Mouse (Mus musculus): Measurements from ENCODE around the gene Bach1. TPM values are rescaled to one million over a fixed set of nuclear protein-coding genes. Genes with fewer than 3 reads are reported as not detected.

Bach1 gene
- polyA plus RNA-seq, 2 experiments = 13.3 to 16.1 TPM

- no peak for ATAC-seq (ENCODE audit: low FRiP score, low read depth)
- H3K9ac ChIP-seq (ENCODE audit: low read depth, low read length, severe bottlenecking) = no peak overlapping the region
- WGBS = 64% methylated on average over 5 of the region's 5 CpGs
- H3K4me2 ChIP-seq (replicated peaks; ENCODE audit: low read depth, low read length, severe bottlenecking) = no peak overlapping the region
- no peaks in the 10 kb centered on the region for H3K27me3 ChIP-seq (ENCODE audit: control insufficient read depth, insufficient read depth, low read length)
- H3K4me3 ChIP-seq (replicated peaks; ENCODE audit: low read length) = no peak overlapping the region
- H3K36me3 ChIP-seq (ENCODE audit: control insufficient read depth, insufficient read depth, low read length) = no peaks in the 10 kb centered on the region
- no peak for TF ChIP-seq POLR2A (IDR thresholded peaks at IDR 0.05; ENCODE audit: borderline replicate concordance, extremely low read depth, insufficient read depth, insufficient read length)
- H3K9me3 ChIP-seq (ENCODE audit: control insufficient read depth, low read length) = no peaks in the 10 kb centered on the region
- H3K4me1 ChIP-seq (ENCODE audit: control insufficient read depth, insufficient read depth, low read length) = peaks cover 16% of the 10 kb centered on the region
- H3K27ac ChIP-seq (replicated peaks; ENCODE audit: low read depth, low read length) = no peak overlapping the region
- DNase-seq (ENCODE audit: low spot score) = no peak
Measured at GRCm38 (mm10) chr16:87704225-87704624, 5.5 kb downstream of the Bach1 start.

- Histone ChIP-seq H3K4me2 (replicated peaks; ENCODE audit: low read depth, low read length, severe bottlenecking) (no peak overlapping the region), H3K4me1 (ENCODE audit: control insufficient read depth, insufficient read depth, low read length) (peaks cover 9% of the 10 kb centered on the region), H3K9me3 (ENCODE audit: control insufficient read depth, low read length) (no peaks in the 10 kb centered on the region), H3K9ac (ENCODE audit: low read depth, low read length, severe bottlenecking) (no peak overlapping the region), H3K4me3 (replicated peaks; ENCODE audit: low read length) (no peak overlapping the region), H3K27ac (replicated peaks; ENCODE audit: low read depth, low read length) (no peak overlapping the region), H3K27me3 (ENCODE audit: control insufficient read depth, insufficient read depth, low read length) (no peaks in the 10 kb centered on the region), H3K36me3 (ENCODE audit: control insufficient read depth, insufficient read depth, low read length) (no peaks in the 10 kb centered on the region)
- no peak for DNase-seq (ENCODE audit: low spot score)
- no peak for TF ChIP-seq POLR2A (IDR thresholded peaks at IDR 0.05; ENCODE audit: borderline replicate concordance, extremely low read depth, insufficient read depth, insufficient read length)
- no peak for ATAC-seq (ENCODE audit: low FRiP score, low read depth)
- WGBS = 59% methylated on average over 19 of the region's 19 CpGs
Measured at GRCm38 (mm10) chr16:87705892-87706589, 7.3 kb downstream of the Bach1 start.

GRCm38 (mm10) chr16:87707335-87707734 lies 8.6 kb downstream of the Bach1 start:
- TF ChIP-seq POLR2A (IDR thresholded peaks at IDR 0.05; ENCODE audit: borderline replicate concordance, extremely low read depth, insufficient read depth, insufficient read length) = no peak
- H3K27ac ChIP-seq (replicated peaks; ENCODE audit: low read depth, low read length) = no peak overlapping the region
- no peaks in the 10 kb centered on the region for H3K9me3 ChIP-seq (ENCODE audit: control insufficient read depth, low read length)
- no peak overlapping the region for H3K4me3 ChIP-seq (replicated peaks; ENCODE audit: low read length)
- DNase-seq (ENCODE audit: low spot score) = no peak
- H3K4me2 ChIP-seq (replicated peaks; ENCODE audit: low read depth, low read length, severe bottlenecking) = no peak overlapping the region
- peaks cover 9% of the 10 kb centered on the region; the same call in 1 of the 2 replicates for H3K4me1 ChIP-seq (ENCODE audit: control insufficient read depth, insufficient read depth, low read length)
- no peaks in the 10 kb centered on the region for H3K27me3 ChIP-seq (ENCODE audit: control insufficient read depth, insufficient read depth, low read length)
- no peak overlapping the region for H3K9ac ChIP-seq (ENCODE audit: low read depth, low read length, severe bottlenecking)
- no peaks in the 10 kb centered on the region for H3K36me3 ChIP-seq (ENCODE audit: control insufficient read depth, insufficient read depth, low read length)
- WGBS = 87% methylated on average over 4 of the region's 4 CpGs
- ATAC-seq (ENCODE audit: low FRiP score, low read depth) = no peak

GRCm38 (mm10) chr16:87708570-87708969 lies 9.8 kb downstream of the Bach1 start:
- H3K9me3 ChIP-seq (ENCODE audit: control insufficient read depth, low read length) = no peaks in the 10 kb centered on the region
- 73% methylated on average over 5 of the region's 5 CpGs for WGBS
- no peak for TF ChIP-seq POLR2A (IDR thresholded peaks at IDR 0.05; ENCODE audit: borderline replicate concordance, extremely low read depth, insufficient read depth, insufficient read length)
- no peaks in the 10 kb centered on the region for H3K36me3 ChIP-seq (ENCODE audit: control insufficient read depth, insufficient read depth, low read length)
- H3K27me3 ChIP-seq (ENCODE audit: control insufficient read depth, insufficient read depth, low read length) = no peaks in the 10 kb centered on the region
- no peak overlapping the region for H3K4me2 ChIP-seq (replicated peaks; ENCODE audit: low read depth, low read length, severe bottlenecking)
- DNase-seq (ENCODE audit: low spot score) = no peak
- ATAC-seq (ENCODE audit: low FRiP score, low read depth) = no peak
- no peak overlapping the region for H3K9ac ChIP-seq (ENCODE audit: low read depth, low read length, severe bottlenecking)
- H3K4me3 ChIP-seq (replicated peaks; ENCODE audit: low read length) = no peak overlapping the region
- peaks cover 13% of the 10 kb centered on the region; the same call in 1 of the 2 replicates for H3K4me1 ChIP-seq (ENCODE audit: control insufficient read depth, insufficient read depth, low read length)
- H3K27ac ChIP-seq (replicated peaks; ENCODE audit: low read depth, low read length) = no peak overlapping the region

GRCm38 (mm10) chr16:87709144-87709543 lies 10.4 kb downstream of the Bach1 start:
- no peak for TF ChIP-seq POLR2A (IDR thresholded peaks at IDR 0.05; ENCODE audit: borderline replicate concordance, extremely low read depth, insufficient read depth, insufficient read length)
- Histone ChIP-seq H3K4me3 (replicated peaks; ENCODE audit: low read length) (no peak overlapping the region), H3K4me1 (ENCODE audit: control insufficient read depth, insufficient read depth, low read length) (peaks cover 13% of the 10 kb centered on the region; the same call in 1 of the 2 replicates), H3K27ac (replicated peaks; ENCODE audit: low read depth, low read length) (no peak overlapping the region), H3K27me3 (ENCODE audit: control insufficient read depth, insufficient read depth, low read length) (no peaks in the 10 kb centered on the region), H3K9me3 (ENCODE audit: control insufficient read depth, low read length) (no peaks in the 10 kb centered on the region), H3K9ac (ENCODE audit: low read depth, low read length, severe bottlenecking) (no peak overlapping the region), H3K36me3 (ENCODE audit: control insufficient read depth, insufficient read depth, low read length) (no peaks in the 10 kb centered on the region), H3K4me2 (replicated peaks; ENCODE audit: low read depth, low read length, severe bottlenecking) (no peak overlapping the region)
- WGBS = 75% methylated on average over 5 of the region's 5 CpGs
- DNase-seq (ENCODE audit: low spot score) (no peak), ATAC-seq (ENCODE audit: low FRiP score, low read depth) (no peak)
